Mouse (Mus musculus) urinary bladder, postnatal 25 days (tissue): ENCODE data around the gene Nsun3.

Experiments used
- DNase-seq: peaks from one replicate; pipeline ENCODE4 v3.0.0; 2022; ENCODE audit warnings: low spot score

Gene Nsun3

DNA sequence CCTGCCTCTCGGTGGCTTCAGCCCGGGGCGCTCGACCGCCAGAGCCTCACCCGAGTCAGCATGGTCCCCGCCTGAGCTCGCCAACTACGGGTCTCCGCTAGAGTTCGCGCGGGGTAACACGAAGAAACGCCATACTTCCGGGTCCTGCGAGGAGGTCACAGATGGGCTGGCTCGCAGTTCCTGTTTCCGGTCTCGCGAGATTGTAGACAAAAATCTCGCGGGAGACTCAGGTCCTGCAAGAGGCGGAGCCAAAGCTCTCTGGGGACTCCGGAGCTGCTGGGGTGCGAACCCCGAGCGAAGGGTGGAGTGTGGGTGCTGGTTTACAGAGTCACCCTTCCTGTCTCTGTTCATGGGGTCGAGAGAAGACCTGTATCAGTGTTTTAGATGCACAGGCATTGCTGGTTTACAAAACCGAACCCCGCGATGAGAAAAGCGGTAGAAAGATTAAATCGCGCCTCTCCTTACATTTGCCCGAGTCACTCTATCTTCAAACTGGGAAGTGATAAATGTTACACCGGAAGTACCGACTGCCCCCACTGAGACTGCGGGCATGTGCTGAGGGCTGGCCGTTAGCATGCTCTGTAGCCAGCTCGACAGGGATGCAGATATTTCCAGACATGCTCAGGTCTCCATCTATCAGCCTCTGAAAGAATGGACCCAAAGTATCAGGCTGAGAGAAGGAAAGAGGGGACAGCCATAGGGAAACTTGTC is at the start of gene Nsun3:
TSS of gene Nsun3 (minus strand) at position 198 of the 711 bp plus-strand sequence.
- peak; percentile 82 for DNase-seq

DNA sequence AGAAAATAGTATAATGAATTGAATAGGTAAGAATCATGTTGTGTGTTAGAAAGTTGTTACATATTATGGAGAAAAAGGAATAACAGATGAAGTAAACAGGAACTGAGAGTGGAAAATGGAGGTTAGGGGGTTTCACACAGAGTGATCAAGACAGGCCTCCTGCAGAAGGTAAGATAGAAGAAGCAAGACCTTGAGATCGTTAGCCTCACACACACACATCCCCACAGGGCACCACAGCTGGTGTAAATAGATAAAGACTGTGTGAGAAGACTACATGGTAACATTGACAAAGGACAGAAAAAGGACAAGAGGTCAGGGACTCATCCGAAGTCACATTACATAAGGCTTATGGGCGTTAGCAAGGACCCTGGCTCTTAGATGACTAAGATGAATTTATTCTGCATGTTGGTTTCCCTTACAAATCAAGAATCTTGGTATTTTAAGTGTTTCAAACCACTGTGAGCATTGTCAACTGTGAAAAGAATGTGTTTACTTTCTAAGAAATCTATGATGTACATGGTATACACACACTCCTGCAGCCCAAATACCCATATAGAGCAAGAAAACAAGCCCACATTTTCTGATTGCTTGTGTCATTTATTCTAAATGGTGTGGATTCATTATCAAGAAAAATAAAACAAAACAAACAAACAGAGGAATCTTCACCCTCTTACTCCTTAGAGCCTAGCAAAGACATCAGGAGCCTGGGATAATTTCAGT is 47.6 kb upstream of the Nsun3 start:
- DNase-seq = no peak

DNA sequence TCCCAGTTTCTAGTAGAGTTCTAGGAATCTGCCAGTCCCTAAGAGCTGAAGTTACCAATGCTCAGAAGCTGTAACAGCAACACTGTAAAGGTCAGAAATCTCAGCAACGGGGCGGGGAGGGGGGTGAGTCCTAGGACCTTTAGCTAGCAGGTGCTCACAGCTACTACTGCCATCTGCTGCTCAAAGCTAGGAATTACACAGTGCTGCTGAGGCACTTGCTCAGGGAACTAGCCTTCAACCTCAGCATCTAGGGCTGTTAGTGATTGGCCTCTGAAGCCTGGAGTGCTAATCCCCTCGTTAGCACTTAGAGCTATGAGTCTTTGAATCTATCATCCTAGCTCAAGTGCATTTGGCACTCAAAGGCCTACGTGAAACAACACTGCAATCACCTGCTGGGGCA is 45.9 kb upstream of the Nsun3 start:
- DNase-seq = no peak

GRCm38 (mm10) chr16:62832027-62832426 is 45.4 kb upstream of the Nsun3 start:
- DNase-seq = no peak

DNA sequence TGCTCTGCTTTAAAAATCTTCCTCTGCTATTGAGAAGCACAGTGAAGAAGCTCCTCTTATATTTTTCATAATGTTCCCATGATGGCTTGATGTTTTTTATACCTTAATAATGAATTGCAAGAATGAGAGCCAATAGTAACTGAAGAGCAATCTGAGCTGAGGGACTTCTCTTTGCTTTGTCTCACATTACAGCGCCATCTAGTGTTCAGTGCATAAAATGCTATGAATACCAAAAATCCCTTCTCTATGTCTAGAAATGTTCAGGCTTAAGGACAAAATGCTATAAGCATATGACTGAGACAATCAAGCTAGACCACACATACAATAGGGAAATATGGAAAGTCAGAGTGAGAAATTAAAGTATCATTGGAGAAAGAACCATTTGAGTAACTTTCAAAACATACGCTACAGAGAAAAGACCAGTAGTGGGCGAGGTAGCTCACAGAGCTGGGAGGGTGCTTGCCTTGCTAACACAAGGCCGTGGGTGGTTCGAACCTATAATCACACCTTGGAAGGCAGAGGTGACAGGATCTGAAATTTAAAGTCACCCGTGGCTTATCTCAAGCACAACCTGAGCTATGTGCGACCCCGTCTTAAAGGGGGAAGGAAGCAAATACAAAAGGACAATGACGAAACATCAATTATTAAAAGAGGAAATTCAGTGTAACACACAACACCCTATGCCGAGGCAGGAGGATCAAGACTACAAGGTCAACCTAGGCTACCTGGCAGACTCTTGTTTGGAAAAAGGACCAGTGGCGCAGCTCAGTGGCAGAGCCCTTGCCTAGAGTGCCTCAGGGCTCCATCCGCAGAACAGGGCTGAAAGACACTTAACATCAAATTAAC is 39.8 kb upstream of the Nsun3 start:
- DNase-seq = no peak

DNA sequence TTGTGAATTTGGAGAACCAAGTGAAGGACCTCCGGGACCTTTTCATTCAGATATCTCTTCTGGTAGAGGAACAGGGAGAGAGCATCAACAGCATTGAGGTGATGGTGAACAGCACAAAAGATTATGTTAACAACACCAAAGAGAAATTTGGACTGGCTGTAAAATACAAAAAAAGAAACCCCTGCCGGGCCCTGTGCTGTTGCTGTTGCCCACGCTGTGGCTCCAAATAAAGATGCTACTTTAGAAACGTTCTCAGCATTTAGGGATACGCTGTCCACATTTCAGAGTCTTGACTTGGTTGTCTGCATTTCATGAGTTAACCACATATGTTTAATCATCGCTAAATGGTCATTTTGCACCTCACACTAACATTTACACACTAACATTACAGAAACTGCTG is 35.9 kb upstream of the Nsun3 start:
- no peak for DNase-seq

DNA sequence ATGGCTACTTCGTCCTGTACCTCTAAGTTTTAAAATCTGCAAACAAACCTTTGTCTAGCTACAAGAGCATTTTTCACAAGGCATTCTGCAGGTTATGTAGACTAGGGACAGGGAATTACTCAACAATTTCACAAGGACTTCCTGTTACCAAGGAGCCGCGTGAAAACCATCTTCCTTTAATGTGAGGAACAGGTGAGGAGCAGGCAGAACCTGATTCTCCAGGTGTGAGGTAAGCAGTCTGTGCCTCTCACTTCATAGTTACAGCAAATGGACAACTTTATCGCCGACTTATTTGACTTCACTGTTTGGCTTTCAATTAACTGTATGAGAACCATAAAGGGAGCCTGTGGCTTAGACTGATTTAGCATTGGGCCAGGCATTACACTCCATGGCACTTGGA is 27.9 kb upstream of the Nsun3 start, which contains the start of gene Stx19:
TSS of gene Stx19 (plus strand) at position 186 of the 400 bp plus-strand sequence.
- DNase-seq = peak; percentile 35

DNA sequence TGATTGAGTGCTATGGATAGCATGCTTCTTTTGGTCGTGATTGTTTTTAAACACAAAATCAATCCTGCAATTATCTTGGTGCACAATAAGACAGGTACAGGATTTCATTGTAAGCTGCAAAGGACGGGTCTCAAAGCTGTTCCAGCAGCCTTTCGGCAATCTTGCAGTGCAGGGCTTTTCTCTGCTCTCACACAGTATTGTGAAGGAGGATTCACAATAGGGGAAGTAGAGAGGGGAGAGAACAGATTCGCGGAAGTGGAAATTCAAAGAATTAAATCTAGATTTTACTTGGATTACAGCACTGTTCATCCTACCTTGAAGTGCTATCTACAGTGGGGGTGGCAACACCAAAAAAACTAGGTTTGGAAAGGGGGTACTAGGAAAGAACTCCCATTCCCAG is 27.2 kb upstream of the Nsun3 start:
- DNase-seq = no peak

DNA sequence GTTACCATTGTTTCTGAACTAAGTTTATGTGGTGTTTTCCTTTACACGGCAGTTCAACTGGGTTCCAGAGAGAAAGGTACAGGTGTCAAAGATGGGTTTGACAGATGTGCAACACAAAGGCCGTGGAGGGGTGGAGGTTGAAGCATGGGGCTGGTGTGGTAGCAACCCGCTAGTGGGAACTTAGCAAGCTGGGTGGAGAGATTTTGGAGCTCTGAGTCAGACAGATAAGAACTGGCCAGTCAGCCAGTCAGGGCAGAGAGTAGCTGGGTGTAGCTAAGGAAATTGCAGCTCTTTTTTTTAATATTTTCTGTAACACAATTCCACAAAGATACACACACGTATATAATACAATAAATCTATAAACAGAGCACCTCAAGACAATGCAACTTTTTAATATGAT is 24.2 kb upstream of the Nsun3 start:
- DNase-seq = no peak

DNA sequence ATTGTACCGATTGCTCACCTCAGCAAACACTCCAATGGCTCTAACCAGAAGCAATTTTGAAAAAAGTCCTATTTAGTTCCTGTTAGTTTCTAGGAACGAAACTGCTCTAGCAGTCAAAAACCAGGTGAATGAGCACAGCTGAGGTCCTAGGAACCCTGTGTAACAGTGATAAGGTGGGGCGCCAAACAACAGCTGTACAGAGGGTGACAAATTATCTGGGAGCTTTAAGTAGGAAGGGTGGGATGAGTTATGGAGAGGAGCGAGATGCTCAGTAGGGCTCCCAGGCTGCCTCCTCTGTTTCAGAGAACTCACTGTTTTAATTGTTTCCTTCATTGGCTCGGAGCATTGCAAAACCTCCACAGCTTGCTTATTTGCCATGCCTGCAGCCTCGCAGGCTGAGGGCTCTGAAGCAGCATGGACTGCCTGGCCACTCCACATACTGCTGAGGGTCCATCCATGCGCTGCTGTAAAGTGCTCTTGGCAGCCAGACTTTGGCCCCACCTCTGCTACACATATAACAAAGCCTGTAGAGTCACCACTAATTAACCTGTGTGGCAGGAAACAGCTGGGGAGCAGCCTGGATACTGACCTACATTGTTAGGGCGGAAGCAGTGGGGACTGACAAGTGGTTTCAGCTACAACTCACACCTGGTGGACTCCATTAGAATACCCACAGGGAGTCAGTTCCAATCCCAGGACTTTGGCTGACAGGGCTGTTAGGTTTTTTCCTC is 20.8 kb upstream of the Nsun3 start:
- DNase-seq = no peak

DNA sequence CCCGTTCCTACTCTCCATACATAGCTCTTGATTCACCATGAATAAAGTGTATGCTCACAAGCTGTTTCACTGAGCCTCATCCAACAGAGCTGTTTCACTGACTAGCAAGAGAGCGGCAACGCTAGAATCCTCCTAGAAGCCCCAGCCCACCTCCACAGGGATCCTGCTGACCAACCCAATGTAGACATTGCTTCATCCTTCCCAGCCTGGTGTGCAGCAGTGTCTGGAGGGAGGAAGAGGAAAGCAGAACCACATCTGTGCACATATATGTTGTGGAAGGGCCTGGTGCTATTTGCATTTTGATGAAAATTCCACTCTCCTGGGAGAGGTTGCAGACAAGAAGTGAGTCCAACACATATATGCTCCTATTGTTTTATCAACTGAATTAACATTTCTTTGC is 18.0 kb upstream of the Nsun3 start:
- DNase-seq = no peak

DNA sequence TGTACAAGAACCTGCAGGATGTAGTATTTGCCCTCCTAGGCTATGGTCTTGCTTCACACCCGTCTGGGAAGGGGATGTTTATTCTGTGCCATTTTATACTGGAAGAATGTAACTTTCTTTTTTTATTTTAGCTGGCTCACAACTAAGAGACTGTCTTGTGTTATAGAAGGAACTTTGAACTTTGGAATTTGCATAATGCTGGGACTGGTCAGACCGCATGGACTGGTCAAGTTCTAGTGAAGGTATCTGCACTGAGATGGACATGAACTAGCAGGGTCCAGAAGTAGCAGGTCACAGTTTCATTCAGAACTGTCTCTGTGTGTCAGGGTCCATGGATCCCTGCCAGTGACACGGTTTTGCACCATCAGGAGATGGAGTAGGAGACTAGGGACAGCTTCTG is 13.2 kb upstream of the Nsun3 start:
- DNase-seq = no peak

GRCm38 (mm10) chr16:62799426-62799825 is 12.8 kb upstream of the Nsun3 start:
- DNase-seq = no peak

DNA sequence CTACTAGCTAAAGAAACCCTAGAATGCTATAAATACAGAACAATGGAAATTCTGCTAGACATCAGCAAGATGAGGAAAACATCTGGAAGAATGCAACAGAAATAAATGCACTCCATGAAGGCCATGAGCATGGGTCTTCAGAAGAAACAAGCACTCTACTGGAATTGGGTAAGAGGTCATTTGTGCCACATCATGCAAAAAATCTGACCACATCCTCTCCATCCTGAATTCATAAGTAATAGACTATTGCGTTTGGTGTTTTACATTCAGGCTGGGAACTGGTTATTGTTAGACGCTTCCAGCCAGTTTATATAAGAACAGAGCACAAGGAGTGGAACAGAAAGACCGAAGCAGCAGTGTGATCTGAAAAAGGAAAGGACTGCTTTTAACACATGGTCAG is 12.2 kb upstream of the Nsun3 start:
- DNase-seq = no peak

GRCm38 (mm10) chr16:62796608-62797007 is 10.0 kb upstream of the Nsun3 start:
- DNase-seq = no peak

DNA sequence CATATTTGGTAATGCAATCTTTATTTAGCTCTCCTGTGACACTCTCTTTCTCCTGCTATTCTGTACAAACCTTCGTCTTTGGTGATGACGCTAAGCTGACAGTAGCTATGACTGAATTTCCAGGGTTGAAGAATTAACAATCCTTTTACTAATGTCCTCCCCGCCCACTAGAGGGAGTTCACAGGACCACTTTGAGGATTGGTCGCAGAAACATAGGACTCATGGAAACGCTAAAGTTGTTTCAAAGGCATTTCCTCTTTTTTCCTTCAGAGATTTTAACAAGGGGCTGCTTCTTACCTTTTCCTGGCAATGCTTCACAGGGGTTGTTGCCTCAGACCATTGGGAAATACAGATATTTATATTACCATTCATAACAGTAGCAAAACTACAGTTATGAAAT is 4.4 kb downstream of the Nsun3 start:
- no peak for DNase-seq

DNA sequence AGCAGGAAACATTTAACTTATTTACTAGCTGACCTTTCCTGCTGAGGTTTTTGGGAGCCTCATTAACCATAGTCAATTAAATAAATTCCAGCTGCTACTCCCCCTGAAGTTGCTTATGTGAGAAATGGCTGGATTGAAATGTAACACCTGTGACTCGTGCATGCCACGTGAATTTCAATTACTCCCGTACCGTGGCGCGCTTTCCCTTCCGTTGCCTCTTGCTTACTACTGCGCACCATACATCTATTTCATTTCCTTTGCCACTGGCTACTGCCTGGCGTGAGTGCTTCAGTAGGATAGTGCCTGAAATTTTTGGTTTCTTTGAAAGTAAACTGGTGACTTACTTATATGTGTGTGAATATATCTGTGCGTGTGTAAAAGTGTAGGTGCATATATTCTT is 8.3 kb downstream of the Nsun3 start:
- DNase-seq = no peak

DNA sequence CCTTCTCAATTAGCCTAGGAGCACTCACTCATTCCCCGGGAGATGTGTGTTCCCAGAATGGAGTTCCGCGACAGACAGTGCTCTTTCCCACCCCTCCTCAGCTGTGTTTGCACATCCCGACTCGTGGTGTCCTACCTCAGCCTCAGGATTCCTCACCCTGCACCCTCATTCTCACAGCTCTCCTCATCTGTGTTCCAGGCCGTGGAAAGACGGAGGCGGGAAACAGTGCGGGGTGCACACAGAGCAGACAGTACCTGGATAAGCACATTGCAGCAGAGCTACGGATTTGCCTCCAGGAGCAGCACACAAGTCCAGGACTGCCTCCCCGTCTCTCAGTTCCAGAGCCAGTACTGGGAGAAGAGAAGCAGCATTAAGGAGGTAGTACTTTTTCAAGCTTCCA is 10.6 kb downstream of the Nsun3 start:
- DNase-seq = no peak

- DNase-seq = no peak
Observed at GRCm38 (mm10) chr16:62773462-62773861, 13.2 kb downstream of the Nsun3 start.

DNA sequence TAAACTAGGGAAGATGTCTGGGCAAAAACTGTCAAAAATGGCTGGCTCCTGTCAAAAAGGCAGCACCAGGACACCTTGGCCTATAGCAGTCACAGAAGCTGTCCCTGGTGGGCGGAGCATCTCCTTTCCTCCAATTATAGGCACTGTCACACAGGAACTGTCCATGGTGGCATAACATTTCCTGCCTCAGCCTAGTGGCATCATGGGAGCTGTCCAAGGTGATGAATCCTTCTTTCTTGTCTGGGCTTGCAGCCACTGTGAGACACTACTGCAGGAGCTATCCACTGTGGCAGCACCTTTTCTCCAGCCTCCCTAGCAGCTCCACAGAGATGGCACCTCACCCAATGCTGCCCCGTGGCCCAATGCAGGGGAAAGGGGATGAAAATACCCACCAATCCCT is 28.3 kb downstream of the Nsun3 start:
- DNase-seq = no peak

- DNase-seq = no peak
Observed at GRCm38 (mm10) chr16:62755307-62755706, 31.3 kb downstream of the Nsun3 start.

GRCm38 (mm10) chr16:62753597-62753996 is 33.0 kb downstream of the Nsun3 start:
- no peak for DNase-seq
